Mouse (Mus musculus) macrophage (primary cell): ENCODE measurements at regions not wholly inside any gene's neighbourhood (a gene's known extent, or its start where the extent isn't known, plus 50 kb on each side); places are given as distances from the start of the nearest gene placed in this dataset.

Source experiments
- H3K27ac ChIP-seq: fragments of 350-480 bp; formaldehyde crosslinking; 2 replicates; pipeline ENCODE4 v1.9.0; 2021
- H3K36me3 ChIP-seq: fragments of 350-480 bp; formaldehyde crosslinking; 2 replicates; pipeline ENCODE4 v1.9.0; 2021; ENCODE audit errors: inconsistent target
- H3K4me3 ChIP-seq: fragments of 350-480 bp; formaldehyde crosslinking; 2 replicates; pipeline ENCODE4 v1.9.0; 2021; ENCODE audit errors: inconsistent target
- H3K79me2 ChIP-seq: fragments of 350-480 bp; formaldehyde crosslinking; 2 replicates; pipeline ENCODE4 v1.9.0; 2021; ENCODE audit errors: inconsistent target
- WGBS: methylation state at CpG from one replicate; pipeline ENCODE4 v1.1.7; 2026; ENCODE audit warnings: inconsistent platforms; ENCODE audit not compliant: missing documents; 5-methylcytosine and 5-hydroxymethylcytosine counted together

DNA sequence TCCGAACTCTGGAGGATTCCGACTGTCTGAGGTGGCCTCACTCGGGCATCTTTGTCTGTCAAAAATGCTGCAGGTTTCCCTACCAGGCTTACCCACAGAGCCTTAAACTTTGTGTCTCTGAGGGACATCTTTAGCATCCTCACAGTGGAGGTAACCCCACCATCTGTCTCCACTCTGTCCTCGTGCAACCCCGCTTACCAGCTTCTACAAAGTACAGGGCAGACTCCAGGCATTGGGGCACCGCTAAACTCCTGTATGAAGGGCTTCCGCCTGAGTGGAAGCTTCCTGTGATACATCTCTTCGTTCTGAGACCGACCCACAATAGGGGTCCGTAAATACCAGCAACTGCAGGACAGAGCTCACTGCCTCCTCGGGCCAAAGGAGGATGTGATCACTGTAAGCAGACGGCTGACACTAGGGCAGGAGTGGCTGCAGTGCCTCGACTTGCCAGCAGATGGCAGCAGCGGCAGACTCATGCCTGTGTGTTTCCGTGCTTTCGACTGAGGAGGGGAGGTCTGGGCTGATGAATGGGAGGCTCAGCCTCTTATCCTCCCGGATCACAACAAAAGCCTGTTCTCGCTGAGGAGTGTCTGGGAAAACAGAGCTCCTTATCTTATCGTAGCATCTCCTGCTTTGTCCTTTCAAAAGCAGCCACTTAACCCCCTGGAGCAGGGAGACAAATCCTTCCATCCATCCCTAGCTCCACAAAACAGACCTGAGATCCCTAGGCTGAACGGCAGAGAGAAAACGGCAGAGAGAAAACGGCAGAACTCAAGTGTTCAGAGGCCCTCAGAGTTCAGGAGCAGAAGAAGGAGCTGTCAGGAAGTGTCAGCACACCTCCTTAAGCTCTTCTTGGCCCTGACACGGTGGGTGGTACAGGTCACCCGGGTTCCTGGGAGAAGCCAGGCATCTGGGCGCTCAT lies 78.1 kb upstream of the Prok2 start:
- WGBS, result 30% methylated on average over 25 of the region's 25 CpGs
- H3K4me3 ChIP-seq, result no peak overlapping the region
- no peak overlapping the region for H3K27ac ChIP-seq
- no peaks in the 10 kb centered on the region for H3K79me2 ChIP-seq
- no peaks in the 10 kb centered on the region for H3K36me3 ChIP-seq

DNA sequence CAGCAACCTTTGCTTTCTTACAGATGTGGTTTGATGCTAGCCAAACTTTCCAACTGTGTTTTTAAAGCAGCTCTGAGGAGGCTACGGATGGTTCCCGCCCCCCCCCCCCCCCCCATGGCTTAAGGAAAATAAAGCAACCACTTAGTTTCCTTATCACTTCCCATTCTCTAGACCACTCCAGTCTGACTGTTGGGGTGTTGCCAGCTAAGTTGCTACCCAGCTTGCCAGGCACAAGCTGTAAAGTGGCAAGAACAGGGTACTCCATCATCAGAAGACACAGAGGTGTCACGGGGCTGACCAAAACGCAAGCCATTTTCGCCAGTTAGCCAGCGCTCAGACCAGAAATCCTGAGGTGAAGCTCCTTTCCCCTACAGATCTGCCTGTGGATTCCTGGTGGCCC lies 74.7 kb upstream of the Prok2 start:
- H3K4me3 ChIP-seq, result no peak overlapping the region
- H3K79me2 ChIP-seq, result no peaks in the 10 kb centered on the region
- 48% methylated on average over 5 of the region's 6 CpGs for WGBS
- H3K27ac ChIP-seq, result no peak overlapping the region
- no peaks in the 10 kb centered on the region for H3K36me3 ChIP-seq

DNA sequence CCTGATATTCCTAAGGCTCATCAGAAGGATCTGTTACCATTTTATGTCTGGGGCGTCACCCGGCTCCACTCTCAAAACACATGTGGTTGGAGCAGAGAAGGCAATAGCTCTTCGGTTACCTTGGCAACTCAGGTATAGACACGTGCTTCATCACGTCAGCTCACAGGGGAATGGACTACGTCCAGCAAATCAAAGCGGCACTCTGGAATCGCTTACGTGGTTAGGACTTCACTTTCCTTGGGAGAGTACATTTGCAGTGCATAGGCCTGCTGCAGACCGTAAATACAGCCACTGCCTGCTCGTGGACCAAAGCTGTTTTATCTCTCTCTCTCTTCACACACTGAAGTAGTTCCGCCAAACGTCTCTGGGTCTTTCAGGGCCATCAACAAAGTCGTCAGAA lies 74.1 kb upstream of the Prok2 start:
- Histone ChIP-seq H3K36me3 (no peaks in the 10 kb centered on the region), H3K79me2 (no peaks in the 10 kb centered on the region)
- WGBS, result 83% methylated on average over 14 of the region's 14 CpGs

DNA sequence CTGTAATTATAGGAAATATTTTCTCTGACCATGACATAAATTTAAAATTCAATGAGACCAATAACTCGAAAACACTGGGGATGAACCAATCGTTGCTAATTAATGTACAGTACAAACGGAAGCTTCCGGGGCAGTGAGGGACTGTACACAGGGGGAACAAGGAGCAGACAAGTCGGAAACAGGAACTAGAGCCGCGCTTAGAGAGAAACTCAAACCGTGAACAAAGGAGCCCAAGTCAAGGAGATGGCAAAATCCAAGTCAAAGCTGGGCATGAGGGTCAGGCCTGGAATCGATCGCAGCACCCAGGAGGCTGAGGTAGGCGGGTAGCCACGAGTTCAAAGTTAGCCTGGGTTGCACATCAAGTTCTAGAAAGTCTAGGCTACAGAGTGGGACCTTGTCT lies 70.2 kb upstream of the Prok2 start:
- H3K36me3 ChIP-seq, result no peaks in the 10 kb centered on the region
- no peak overlapping the region for H3K27ac ChIP-seq
- no peaks in the 10 kb centered on the region for H3K79me2 ChIP-seq
- 83% methylated on average over 12 of the region's 12 CpGs for WGBS
- H3K4me3 ChIP-seq, result no peak overlapping the region

More for the DNA sequence above, 74.1 kb upstream of the Prok2 start:
- no peak overlapping the region for H3K27ac ChIP-seq
- H3K4me3 ChIP-seq, result no peak overlapping the region

DNA sequence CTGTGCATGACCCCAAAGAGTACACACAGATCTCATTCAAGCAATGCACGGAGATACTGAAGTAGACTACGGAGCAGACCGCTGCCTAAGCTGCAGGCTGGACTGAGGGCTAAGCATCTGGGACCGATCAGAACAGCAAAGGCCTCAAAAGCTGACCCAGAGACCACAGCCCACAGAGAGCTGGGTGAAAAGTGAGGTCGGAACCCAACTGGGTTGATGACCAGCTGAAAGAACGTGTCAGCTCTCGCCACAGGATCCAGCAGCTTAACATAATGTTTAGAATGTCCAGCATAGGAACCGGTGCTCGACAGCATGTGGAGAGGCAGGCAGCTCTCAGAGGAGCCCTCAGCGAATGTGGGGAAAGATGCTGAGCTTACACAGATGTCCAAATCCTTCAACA lies 67.4 kb upstream of the Prok2 start:
- H3K27ac ChIP-seq, result no peak overlapping the region
- H3K79me2 ChIP-seq, result no peaks in the 10 kb centered on the region
- H3K4me3 ChIP-seq, result no peak overlapping the region
- no peaks in the 10 kb centered on the region for H3K36me3 ChIP-seq
- WGBS, result 91% methylated on average over 10 of the region's 10 CpGs

DNA sequence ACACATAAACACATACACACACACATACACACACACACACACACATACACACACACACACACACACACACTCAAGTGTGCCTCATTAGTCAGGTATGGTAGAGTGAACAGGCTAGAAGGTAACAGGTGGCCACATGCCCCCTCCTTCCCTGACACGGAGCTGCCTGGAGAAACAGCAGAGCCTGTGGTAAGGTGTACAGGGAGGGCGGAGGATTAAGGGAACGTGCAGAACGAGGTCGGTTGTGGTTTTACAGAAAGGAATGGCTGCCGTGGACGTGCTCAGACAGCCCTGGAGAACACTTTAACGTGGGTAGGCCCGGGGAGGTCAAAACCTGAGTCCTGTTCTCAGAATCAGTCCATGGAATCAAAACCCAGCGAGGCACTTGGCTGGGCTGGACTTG lies 66.2 kb upstream of the Prok2 start:
- Histone ChIP-seq H3K4me3 (no peak overlapping the region), H3K79me2 (no peaks in the 10 kb centered on the region), H3K36me3 (no peaks in the 10 kb centered on the region), H3K27ac (no peak overlapping the region)
- WGBS, result 96% methylated on average over 10 of the region's 10 CpGs

DNA sequence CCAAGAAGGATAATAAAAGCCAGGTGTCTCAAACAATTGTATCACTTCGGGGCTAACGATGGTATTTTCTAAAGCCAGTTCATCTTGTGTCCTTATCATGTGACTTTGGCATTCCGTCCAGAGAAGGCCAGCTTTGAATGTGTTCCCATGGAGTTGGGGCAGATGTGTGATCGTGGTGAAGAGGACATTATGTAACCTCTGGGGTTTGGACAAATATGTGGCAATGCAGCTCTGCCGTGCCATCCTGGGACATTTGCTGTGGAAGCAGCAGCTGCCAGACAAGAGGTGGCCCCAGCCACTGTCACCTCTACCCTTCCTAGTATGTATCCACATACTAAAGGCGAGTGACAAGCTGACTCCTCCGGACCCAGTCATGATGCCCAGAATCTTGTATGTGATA lies 60.8 kb upstream of the Prok2 start:
- H3K36me3 ChIP-seq, result no peaks in the 10 kb centered on the region
- no peak overlapping the region for H3K27ac ChIP-seq
- 80% methylated on average over 7 of the region's 7 CpGs for WGBS
- no peak overlapping the region for H3K4me3 ChIP-seq
- no peaks in the 10 kb centered on the region for H3K79me2 ChIP-seq

DNA sequence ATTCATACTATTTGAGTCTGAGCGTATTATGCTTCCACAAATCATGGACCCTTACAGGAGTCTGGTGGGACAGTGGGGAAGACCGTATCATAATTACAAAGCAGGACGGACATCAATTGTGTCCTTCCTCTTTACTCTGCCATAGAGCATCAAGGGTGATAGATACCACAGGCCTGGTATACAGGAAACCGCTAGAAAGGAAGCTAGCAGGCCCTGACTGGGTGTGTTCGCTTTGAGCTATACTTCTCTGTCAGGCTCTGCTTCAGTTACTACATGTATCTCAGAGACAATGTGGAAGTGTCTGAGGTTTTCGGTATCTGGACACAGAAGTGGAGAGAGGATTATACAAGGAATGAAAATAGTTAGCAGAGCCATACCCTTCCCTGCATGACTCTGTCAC lies 59.0 kb upstream of the Prok2 start:
- no peaks in the 10 kb centered on the region for H3K79me2 ChIP-seq
- no peaks in the 10 kb centered on the region for H3K36me3 ChIP-seq
- H3K27ac ChIP-seq, result peak overlapping the region; percentile 36
- H3K4me3 ChIP-seq, result no peak overlapping the region
- 3% methylated on average over 6 of the region's 6 CpGs for WGBS

DNA sequence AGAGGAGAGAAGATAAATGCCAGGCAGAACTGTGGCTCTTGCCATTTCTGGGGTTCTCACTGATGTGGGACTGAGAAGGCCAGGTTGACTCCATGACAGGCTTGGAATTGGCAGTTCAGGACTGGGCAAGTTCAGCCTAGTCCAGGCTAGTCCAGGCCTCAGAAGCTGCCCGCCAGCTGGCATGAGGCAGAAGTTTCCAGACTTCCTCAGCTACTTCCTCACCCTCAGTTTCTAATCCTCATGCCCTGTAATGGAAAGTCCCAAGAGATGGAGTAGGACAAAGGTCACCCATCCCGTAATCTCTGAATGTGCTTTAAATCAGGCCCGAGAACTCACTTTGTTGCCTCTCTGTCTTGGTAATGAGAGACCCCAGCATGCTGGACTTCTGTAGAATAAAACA lies 58.6 kb upstream of the Prok2 start:
- WGBS, result 83% methylated on average over 3 of the region's 3 CpGs
- Histone ChIP-seq H3K4me3 (no peak overlapping the region), H3K79me2 (no peaks in the 10 kb centered on the region), H3K36me3 (no peaks in the 10 kb centered on the region), H3K27ac (peak overlapping the region; percentile 36)

DNA sequence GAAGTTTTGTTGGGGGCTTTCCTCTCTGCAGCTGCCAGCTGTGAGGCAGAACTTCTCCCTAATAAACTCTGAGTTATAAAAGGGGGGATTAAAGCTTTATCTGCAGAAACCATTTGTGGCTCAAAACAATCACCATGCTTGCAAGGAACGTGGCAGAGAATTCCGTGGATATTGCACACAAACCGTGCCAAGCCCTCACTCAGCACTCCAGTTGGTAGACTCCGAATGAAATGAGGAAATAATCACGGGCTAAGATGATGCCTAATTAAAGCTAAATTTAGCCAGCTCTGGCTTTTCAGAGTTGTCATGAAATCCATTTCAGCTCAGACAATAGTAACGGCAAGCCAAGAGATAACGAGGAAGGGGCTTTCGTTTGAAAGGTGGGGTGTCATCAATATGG lies 58.1 kb upstream of the Prok2 start:
- Histone ChIP-seq H3K27ac (peak overlapping the region; percentile 36), H3K4me3 (no peak overlapping the region), H3K79me2 (no peaks in the 10 kb centered on the region), H3K36me3 (no peaks in the 10 kb centered on the region)
- 74% methylated on average over 8 of the region's 8 CpGs for WGBS

DNA sequence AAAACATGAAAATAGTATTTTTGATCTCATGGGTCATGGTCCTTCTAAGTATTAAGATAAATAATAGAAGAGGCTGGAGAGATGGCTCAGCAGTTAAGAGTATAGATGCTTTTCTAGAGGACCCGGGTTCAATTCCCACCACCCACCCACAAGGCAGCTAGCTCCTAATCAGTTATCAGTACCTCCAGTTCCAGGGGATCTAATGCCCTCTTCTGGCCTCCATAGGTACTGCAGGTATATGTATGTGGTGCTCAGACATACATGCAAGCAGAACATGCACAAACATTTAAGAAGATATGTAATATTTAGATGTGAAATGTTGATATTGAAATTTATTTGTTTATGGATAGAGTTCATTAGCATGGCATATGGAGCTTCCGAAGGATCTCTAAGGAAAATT lies 56.8 kb upstream of the Prok2 start:
- no peak overlapping the region for H3K27ac ChIP-seq

More for the DNA sequence above, 56.8 kb upstream of the Prok2 start:
- H3K79me2 ChIP-seq, result no peaks in the 10 kb centered on the region
- no peaks in the 10 kb centered on the region for H3K36me3 ChIP-seq
- WGBS, result 100% methylated on average over 1 of the region's 2 CpGs
- no peak overlapping the region for H3K4me3 ChIP-seq
